Mouse (Mus musculus): ENCODE data around the gene Suox. TPM values are rescaled to one million over a fixed set of nuclear protein-coding genes. Genes with fewer than 3 reads are reported as not detected.
"Not testable (repeated sequence)": the region's sequence is repeated elsewhere in the genome, so short reads cannot be mapped to it uniquely, and the experiment has no call there.

The Suox gene
- total RNA-seq (2014; fragmentation: Nextera tagmentation), result 4.6 and 8.7 TPM in 2 replicates
- 8.1 and 8.4 TPM in 2 replicates for total RNA-seq (2017)
- 0.96 and 1.7 TPM in 2 replicates for polyA plus RNA-seq (2012)

DNA sequence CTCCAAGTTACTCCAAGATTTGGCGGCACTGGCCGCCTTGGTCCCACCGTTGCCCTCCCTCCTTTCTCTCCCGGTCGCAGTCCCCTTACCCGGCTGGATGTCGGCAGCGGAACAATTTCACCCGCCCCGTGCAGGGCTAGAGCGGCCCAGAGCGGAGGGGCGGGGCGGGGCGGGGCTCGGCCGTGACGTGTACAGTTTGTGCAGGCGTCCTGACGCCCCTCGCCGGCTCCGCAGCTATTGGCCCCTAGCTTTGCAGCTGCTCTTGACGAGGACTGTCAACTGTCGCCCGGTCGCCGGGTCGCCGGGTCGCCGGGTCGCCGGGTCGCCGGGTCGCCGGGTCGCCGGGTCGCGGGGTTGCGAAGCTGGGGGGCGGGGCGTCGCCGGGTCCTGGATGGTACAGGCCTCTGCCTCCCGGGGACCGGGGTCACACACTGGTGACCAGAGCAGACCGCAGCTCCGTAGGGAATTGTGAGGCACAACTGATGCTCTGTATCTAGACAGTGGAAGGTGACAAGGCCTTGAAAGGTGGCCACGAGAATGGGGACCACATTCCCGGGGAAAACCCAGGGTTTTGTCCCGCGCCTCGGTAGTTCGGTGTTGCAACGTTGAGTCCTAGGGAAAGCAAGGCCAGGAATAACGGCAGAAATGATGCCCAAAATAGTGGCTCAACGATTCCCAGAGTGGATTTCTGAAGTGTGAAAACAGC lies at the start of gene Suox:
TSS of gene Suox (minus strand) at position 311 of the 706 bp plus-strand sequence.
- H3K27me3 ChIP-seq (ENCODE audit: insufficient read depth, low read length), result peaks cover under 1% of the 10 kb centered on the region; the same call in 1 of the 2 replicates
- DNase-seq (ENCODE audit: low spot score) (peak; percentile 75), ATAC-seq (ENCODE audit: extremely low read depth, insufficient number of reproducible peaks, low FRiP score, poor library complexity, severe bottlenecking) (peak; percentile 86)
- H3K9me3 ChIP-seq (replicated peaks), result no peaks in the 10 kb centered on the region
- H3K4me3 ChIP-seq (ENCODE audit: low read depth, low read length), result peak within 1 kb of the TSS; percentile 74
- peaks cover 21% of the 10 kb centered on the region for H3K36me3 ChIP-seq (replicated peaks)
- H3K4me1 ChIP-seq (ENCODE audit: insufficient read depth, low read depth, low read length), result peaks cover 19% of the 10 kb centered on the region
- TF ChIP-seq TAL1 (conservative IDR thresholded peaks at IDR 0.05; ENCODE audit: low read depth, low read length) (no peak), GATA2 (IDR thresholded peaks at IDR 0.05; ENCODE audit: borderline replicate concordance, low read depth, low read length) (no peak), CTCF (IDR thresholded peaks at IDR 0.05; ENCODE audit: low read depth, low read length) (no peak), GATA1 (IDR thresholded peaks at IDR 0.05; ENCODE audit: borderline replicate concordance, low read length) (no peak), POLR2AphosphoS5 (IDR thresholded peaks at IDR 0.05; ENCODE audit: insufficient replicate concordance, low read depth, low read length) (no peak)

DNA sequence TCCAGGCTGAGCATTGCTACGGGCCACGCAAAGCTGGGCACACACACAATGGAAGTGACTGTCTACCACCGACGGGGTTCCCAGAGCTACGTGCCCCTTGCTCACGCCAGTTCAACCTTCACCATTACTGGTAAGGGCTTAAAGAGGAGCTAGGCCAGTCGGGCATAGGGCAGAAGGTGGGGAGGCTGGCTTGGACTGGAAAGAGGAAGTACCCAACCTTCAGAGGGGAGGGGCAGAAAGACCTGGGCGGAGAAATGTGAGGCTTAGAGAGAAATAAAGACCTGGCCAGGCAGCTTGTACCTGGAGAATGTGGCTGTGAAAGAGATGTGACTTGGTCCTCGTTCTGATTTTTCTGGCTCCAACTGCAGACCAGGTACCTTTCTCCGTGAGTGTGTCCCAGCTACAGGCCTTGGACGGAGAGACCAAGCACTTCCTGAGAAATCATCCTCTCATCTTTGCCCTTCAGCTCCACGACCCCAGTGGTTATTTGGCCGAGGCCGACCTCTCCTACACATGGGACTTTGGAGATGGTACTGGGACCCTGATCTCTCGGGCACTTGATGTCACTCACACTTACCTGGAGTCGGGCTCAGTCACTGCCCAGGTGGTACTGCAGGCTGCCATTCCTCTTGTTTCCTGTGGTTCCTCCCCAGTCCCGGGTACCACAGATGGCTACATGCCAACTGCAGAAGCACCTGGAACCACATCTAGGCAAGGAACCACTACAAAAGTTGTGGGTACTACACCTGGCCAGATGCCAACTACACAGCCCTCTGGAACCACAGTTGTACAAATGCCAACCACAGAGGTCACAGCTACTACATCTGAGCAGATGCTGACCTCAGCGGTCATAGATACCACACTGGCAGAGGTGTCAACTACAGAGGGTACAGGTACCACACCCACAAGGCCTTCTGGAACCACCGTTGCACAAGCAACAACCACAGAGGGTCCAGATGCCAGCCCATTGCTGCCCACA lies 42.0 kb upstream of the Suox start:
- peaks cover 15% of the 10 kb centered on the region for H3K4me1 ChIP-seq (ENCODE audit: insufficient read depth, low read depth, low read length)
- peak; percentile 90 for ATAC-seq (ENCODE audit: extremely low read depth, insufficient number of reproducible peaks, low FRiP score, poor library complexity, severe bottlenecking)
- DNase-seq (ENCODE audit: low spot score), result peak; percentile 75
- no peaks in the 10 kb centered on the region for H3K9me3 ChIP-seq (replicated peaks)
- no peaks in the 10 kb centered on the region for H3K36me3 ChIP-seq (replicated peaks)
- peak overlapping the region; percentile 56; the same call in 1 of the 2 replicates for H3K4me3 ChIP-seq (ENCODE audit: low read depth, low read length)
- H3K27me3 ChIP-seq (ENCODE audit: insufficient read depth, low read length), result peaks cover 23% of the 10 kb centered on the region
- no peak for TF ChIP-seq GATA1 (IDR thresholded peaks at IDR 0.05; ENCODE audit: borderline replicate concordance, low read length)
- no peak for TF ChIP-seq GATA2 (IDR thresholded peaks at IDR 0.05; ENCODE audit: borderline replicate concordance, low read depth, low read length)
- TF ChIP-seq POLR2AphosphoS5 (IDR thresholded peaks at IDR 0.05; ENCODE audit: insufficient replicate concordance, low read depth, low read length), result no peak
- no peak for TF ChIP-seq TAL1 (conservative IDR thresholded peaks at IDR 0.05; ENCODE audit: low read depth, low read length)
- no peak for TF ChIP-seq CTCF (IDR thresholded peaks at IDR 0.05; ENCODE audit: low read depth, low read length)

DNA sequence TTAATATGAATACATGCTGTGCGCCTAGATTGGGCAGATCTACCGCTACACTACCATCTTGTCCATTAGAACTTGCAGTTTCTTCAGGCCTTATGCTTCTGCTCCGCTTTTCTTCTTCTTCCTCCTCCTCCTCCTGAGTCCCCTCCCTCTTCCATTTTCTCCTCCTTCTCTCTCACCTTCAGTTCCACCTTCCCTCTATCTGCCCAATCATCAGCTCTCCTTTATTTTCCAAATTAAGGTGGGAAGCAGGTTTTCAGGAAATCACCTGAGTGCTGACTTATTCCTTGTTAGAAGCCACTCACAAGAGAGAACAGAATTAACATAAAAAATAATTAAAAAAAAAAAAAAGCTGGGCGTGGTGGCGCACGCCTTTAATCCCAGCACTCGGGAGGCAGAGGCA lies 37.4 kb upstream of the Suox start:
- H3K4me1 ChIP-seq (ENCODE audit: insufficient read depth, low read depth, low read length), result peaks cover 20% of the 10 kb centered on the region
- not testable (repeated sequence) for ATAC-seq (ENCODE audit: extremely low read depth, insufficient number of reproducible peaks, low FRiP score, poor library complexity, severe bottlenecking)

DNA sequence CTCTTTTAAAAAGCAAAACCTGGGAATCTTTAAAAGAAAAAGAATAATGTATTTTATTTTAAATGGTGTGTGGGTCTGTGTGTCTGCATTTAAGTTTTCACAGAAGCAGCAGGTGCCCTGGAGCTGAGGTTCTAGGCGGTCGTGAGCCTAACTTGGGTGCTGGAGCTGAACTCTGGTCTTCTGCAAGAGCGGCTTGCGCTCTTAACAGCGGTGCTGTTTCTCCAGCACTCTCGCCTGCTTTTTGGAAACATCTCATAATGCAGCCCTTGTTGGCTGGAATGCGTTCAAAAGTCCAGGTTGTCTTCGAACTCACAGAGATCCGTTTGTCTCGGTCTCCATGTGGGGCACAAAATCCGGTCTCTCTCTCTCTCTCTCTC lies 31.4 kb upstream of the Suox start:
- no peak for TF ChIP-seq POLR2AphosphoS5 (IDR thresholded peaks at IDR 0.05; ENCODE audit: insufficient replicate concordance, low read depth, low read length)
- no peak for TF ChIP-seq CTCF (IDR thresholded peaks at IDR 0.05; ENCODE audit: low read depth, low read length)
- no peak for TF ChIP-seq GATA2 (IDR thresholded peaks at IDR 0.05; ENCODE audit: borderline replicate concordance, low read depth, low read length)
- TF ChIP-seq TAL1 (conservative IDR thresholded peaks at IDR 0.05; ENCODE audit: low read depth, low read length), result no peak
- H3K4me1 ChIP-seq (ENCODE audit: insufficient read depth, low read depth, low read length), result peaks cover 40% of the 10 kb centered on the region
- H3K4me3 ChIP-seq (ENCODE audit: low read depth, low read length), result peak overlapping the region; percentile 86; the same call in 1 of the 2 replicates
- ATAC-seq (ENCODE audit: extremely low read depth, insufficient number of reproducible peaks, low FRiP score, poor library complexity, severe bottlenecking) (no peak), DNase-seq (ENCODE audit: low spot score) (no peak)
- H3K9me3 ChIP-seq (replicated peaks), result no peaks in the 10 kb centered on the region
- H3K27me3 ChIP-seq (ENCODE audit: insufficient read depth, low read length), result no peaks in the 10 kb centered on the region
- peaks cover 32% of the 10 kb centered on the region for H3K36me3 ChIP-seq (replicated peaks)

More for the DNA sequence above, 37.4 kb upstream of the Suox start:
- not testable (repeated sequence) for H3K27me3 ChIP-seq (ENCODE audit: insufficient read depth, low read length); DNase-seq (ENCODE audit: low spot score); H3K9me3 ChIP-seq (replicated peaks); H3K4me3 ChIP-seq (ENCODE audit: low read depth, low read length); H3K36me3 ChIP-seq (replicated peaks)

DNA sequence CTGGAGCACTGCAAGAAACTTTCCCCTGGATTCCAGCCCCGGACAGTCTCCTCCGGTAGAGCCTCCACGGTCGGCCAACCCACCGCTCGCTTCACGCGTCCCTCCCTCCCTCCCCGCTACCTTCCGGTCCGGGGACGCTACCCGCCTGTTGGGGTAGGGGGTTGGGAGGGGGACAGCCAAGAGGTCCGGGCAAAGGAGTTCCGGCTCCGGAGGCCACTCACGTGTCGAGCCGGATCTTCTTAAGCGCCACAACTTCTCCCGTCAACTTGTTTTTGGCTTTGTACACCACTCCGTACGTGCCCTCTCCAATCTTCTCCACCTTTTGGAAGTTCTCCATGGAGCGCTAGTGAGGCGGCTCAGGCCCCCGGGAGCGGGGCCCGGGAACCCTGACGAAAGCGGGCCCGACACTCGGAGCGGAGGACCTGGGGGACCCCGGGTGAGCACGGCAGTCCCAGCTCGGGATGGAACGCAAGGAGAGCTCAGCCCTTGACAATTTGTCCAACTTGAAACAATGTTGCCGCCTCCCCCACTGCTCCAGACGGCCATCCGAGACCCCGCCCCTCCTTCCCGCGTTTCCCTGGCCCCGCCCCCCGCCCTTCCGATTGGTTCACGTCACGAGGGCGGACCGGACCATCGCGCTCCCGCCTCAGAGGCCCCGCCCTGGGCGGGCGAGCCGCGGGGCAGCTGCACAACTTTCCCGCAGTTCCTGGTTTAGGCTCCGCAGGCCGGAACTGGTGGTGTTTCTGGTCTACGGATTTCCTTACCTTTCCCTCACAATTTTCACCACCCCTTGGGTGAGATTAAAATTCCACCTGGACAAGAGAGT lies 30.8 kb upstream of the Suox start, which contains the start of gene Cdk2:
TSS of gene Cdk2 (minus strand) at position 541 of the 826 bp plus-strand sequence.
- DNase-seq (ENCODE audit: low spot score), result peak; percentile 91
- peak; percentile 76 for ATAC-seq (ENCODE audit: extremely low read depth, insufficient number of reproducible peaks, low FRiP score, poor library complexity, severe bottlenecking)
- Histone ChIP-seq H3K9me3 (replicated peaks) (no peaks in the 10 kb centered on the region), H3K36me3 (replicated peaks) (peaks cover 38% of the 10 kb centered on the region), H3K4me3 (ENCODE audit: low read depth, low read length) (peak within 1 kb of the TSS; percentile 86), H3K4me1 (ENCODE audit: insufficient read depth, low read depth, low read length) (peaks cover 43% of the 10 kb centered on the region), H3K27me3 (ENCODE audit: insufficient read depth, low read length) (no peaks in the 10 kb centered on the region)
- TF ChIP-seq POLR2AphosphoS5 (IDR thresholded peaks at IDR 0.05; ENCODE audit: insufficient replicate concordance, low read depth, low read length), result no peak
- TF ChIP-seq TAL1 (conservative IDR thresholded peaks at IDR 0.05; ENCODE audit: low read depth, low read length), result no peak
- TF ChIP-seq GATA1 (IDR thresholded peaks at IDR 0.05; ENCODE audit: borderline replicate concordance, low read length), result no peak
- TF ChIP-seq CTCF (IDR thresholded peaks at IDR 0.05; ENCODE audit: low read depth, low read length), result no peak
- no peak for TF ChIP-seq GATA2 (IDR thresholded peaks at IDR 0.05; ENCODE audit: borderline replicate concordance, low read depth, low read length)

Data from G1E (cell line).